Mouse (Mus musculus) liver, adult 2 months (tissue): ENCODE data around the gene Cog1.

Experiments
- CTCF ChIP-seq: fragments of 200-500 bp; IDR thresholded peaks from 2 replicates; pipeline ENCODE4 v1.5.1; 2011; ENCODE audit warnings: low read depth, low read length, control low read depth
- POLR2A ChIP-seq: fragments of 200-500 bp; IDR thresholded peaks from 2 replicates; pipeline ENCODE4 v1.6.1; 2011; ENCODE audit warnings: low read length, control low read depth; ENCODE audit not compliant: insufficient read depth; ENCODE audit errors: extremely low read depth

- TF ChIP-seq POLR2A (no peak), CTCF (no peak)
Measured at GRCm38 (mm10) chr11:113660940-113661339, 12.0 kb downstream of the Cog1 start.
